Mouse (Mus musculus) bone marrow, adult 2 months (tissue): ENCODE measurements around the gene Mtor.

Experiments
- CTCF ChIP-seq: fragments of 200-500 bp; IDR thresholded peaks from 2 replicates; pipeline ENCODE4 v1.5.1; 2011; ENCODE audit warnings: low read length, control low read depth; ENCODE audit not compliant: control insufficient read depth, insufficient read depth
- POLR2A ChIP-seq: fragments of 200-500 bp; IDR thresholded peaks from 2 replicates; pipeline ENCODE4 v1.6.1; 2011; ENCODE audit warnings: low read depth, mild to moderate bottlenecking, control low read depth, low read length, borderline replicate concordance; ENCODE audit not compliant: control insufficient read depth

DNA sequence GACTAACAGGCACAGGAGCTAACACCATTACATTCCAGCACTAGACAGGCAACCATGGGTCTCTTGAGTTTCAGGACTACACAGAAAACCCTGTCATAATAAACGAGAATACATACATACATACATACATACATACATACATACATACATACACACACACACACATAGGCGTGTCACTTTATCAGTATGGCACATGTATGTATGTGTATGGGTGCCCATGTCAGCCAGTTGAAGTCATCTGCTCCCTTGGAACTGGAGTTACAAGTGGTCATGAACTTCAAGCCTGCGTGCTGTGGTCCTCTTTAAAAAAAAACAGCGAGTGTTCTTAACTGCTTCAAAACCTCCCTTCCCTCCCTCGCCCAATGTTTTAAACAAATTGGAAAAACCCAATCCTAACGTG is 109.4 kb downstream of the Mtor start:
- TF ChIP-seq CTCF (no peak), POLR2A (no peak)
